Mouse (Mus musculus): ENCODE data around the gene Mdm2. TPM values are rescaled to one million over a fixed set of nuclear protein-coding genes. Genes with fewer than 3 reads are reported as not detected.
"Not testable (repeated sequence)": the region's sequence is repeated elsewhere in the genome, so short reads cannot be mapped to it uniquely, and the experiment has no call there.

The Mdm2 gene
- polyA plus RNA-seq, 1 experiment from 2014 or later = 71.1 TPM

GRCm38 (mm10) chr10:117718161-117719119, 7.9 kb upstream of the Mdm2 start:
- H3K4me2 ChIP-seq (ENCODE audit: low read length) = no peak overlapping the region
- H3K27me3 ChIP-seq (replicated peaks; ENCODE audit: control insufficient read depth, insufficient read depth, low read length) = no peaks in the 10 kb centered on the region
- no peak overlapping the region for H3K4me3 ChIP-seq (replicated peaks; ENCODE audit: low read length)
- WGBS = 57% methylated on average over 19 of the region's 19 CpGs
- H3K4me1 ChIP-seq (replicated peaks; ENCODE audit: control insufficient read depth, insufficient read depth, low read length) = no peaks in the 10 kb centered on the region
- H3K27ac ChIP-seq (ENCODE audit: low read length) = no peak overlapping the region
- H3K9me3 ChIP-seq (ENCODE audit: control insufficient read depth, low read length) = no peaks in the 10 kb centered on the region
- no peak for ATAC-seq
- no peak overlapping the region for H3K9ac ChIP-seq (replicated peaks; ENCODE audit: low read depth, low read length)
- no peaks in the 10 kb centered on the region for H3K36me3 ChIP-seq (ENCODE audit: control insufficient read depth, insufficient read depth)

GRCm38 (mm10) chr10:117717583-117717982, 7.0 kb upstream of the Mdm2 start:
- Histone ChIP-seq H3K36me3 (ENCODE audit: control insufficient read depth, insufficient read depth) (no peaks in the 10 kb centered on the region), H3K4me3 (replicated peaks; ENCODE audit: low read length) (no peak overlapping the region), H3K27ac (ENCODE audit: low read length) (no peak overlapping the region), H3K4me1 (replicated peaks; ENCODE audit: control insufficient read depth, insufficient read depth, low read length) (no peaks in the 10 kb centered on the region), H3K27me3 (replicated peaks; ENCODE audit: control insufficient read depth, insufficient read depth, low read length) (no peaks in the 10 kb centered on the region), H3K9ac (replicated peaks; ENCODE audit: low read depth, low read length) (no peak overlapping the region), H3K9me3 (ENCODE audit: control insufficient read depth, low read length) (no peaks in the 10 kb centered on the region), H3K4me2 (ENCODE audit: low read length) (no peak overlapping the region)
- ATAC-seq = no peak
- WGBS = 9% methylated on average over 4 of the region's 4 CpGs

GRCm38 (mm10) chr10:117716686-117717085, 6.1 kb upstream of the Mdm2 start:
- Histone ChIP-seq H3K4me2 (ENCODE audit: low read length) (no peak overlapping the region), H3K4me1 (replicated peaks; ENCODE audit: control insufficient read depth, insufficient read depth, low read length) (no peaks in the 10 kb centered on the region), H3K4me3 (replicated peaks; ENCODE audit: low read length) (no peak overlapping the region), H3K36me3 (ENCODE audit: control insufficient read depth, insufficient read depth) (no peaks in the 10 kb centered on the region), H3K9me3 (ENCODE audit: control insufficient read depth, low read length) (no peaks in the 10 kb centered on the region), H3K27me3 (replicated peaks; ENCODE audit: control insufficient read depth, insufficient read depth, low read length) (no peaks in the 10 kb centered on the region), H3K9ac (replicated peaks; ENCODE audit: low read depth, low read length) (no peak overlapping the region), H3K27ac (ENCODE audit: low read length) (no peak overlapping the region)
- 80% methylated on average over 3 of the region's 3 CpGs for WGBS
- no peak for ATAC-seq

- not testable (repeated sequence) for H3K27ac ChIP-seq (ENCODE audit: low read length); H3K27me3 ChIP-seq (replicated peaks; ENCODE audit: control insufficient read depth, insufficient read depth, low read length); H3K4me3 ChIP-seq (replicated peaks; ENCODE audit: low read length); H3K4me2 ChIP-seq (ENCODE audit: low read length); H3K36me3 ChIP-seq (ENCODE audit: control insufficient read depth, insufficient read depth); H3K9ac ChIP-seq (replicated peaks; ENCODE audit: low read depth, low read length); ATAC-seq; H3K4me1 ChIP-seq (replicated peaks; ENCODE audit: control insufficient read depth, insufficient read depth, low read length); H3K9me3 ChIP-seq (ENCODE audit: control insufficient read depth, low read length)
- WGBS = 100% methylated on average over 1 of the region's 1 CpGs
These were observed 5.1 kb upstream of the Mdm2 start for GRCm38 (mm10) chr10:117715654-117716053.

- Histone ChIP-seq H3K4me3 (replicated peaks; ENCODE audit: low read length) (no peak overlapping the region), H3K9me3 (ENCODE audit: control insufficient read depth, low read length) (no peaks in the 10 kb centered on the region), H3K36me3 (ENCODE audit: control insufficient read depth, insufficient read depth) (no peaks in the 10 kb centered on the region), H3K27ac (ENCODE audit: low read length) (no peak overlapping the region), H3K27me3 (replicated peaks; ENCODE audit: control insufficient read depth, insufficient read depth, low read length) (no peaks in the 10 kb centered on the region), H3K4me1 (replicated peaks; ENCODE audit: control insufficient read depth, insufficient read depth, low read length) (peaks cover 4% of the 10 kb centered on the region), H3K4me2 (ENCODE audit: low read length) (no peak overlapping the region), H3K9ac (replicated peaks; ENCODE audit: low read depth, low read length) (no peak overlapping the region)
- 77% methylated on average over 4 of the region's 4 CpGs for WGBS
- ATAC-seq = no peak
These were observed 4.5 kb upstream of the Mdm2 start for GRCm38 (mm10) chr10:117714928-117715500.

GRCm38 (mm10) chr10:117714048-117714545, 3.5 kb upstream of the Mdm2 start:
- H3K36me3 ChIP-seq (ENCODE audit: control insufficient read depth, insufficient read depth) = no peaks in the 10 kb centered on the region

GRCm38 (mm10) chr10:117713466-117713865, 2.9 kb upstream of the Mdm2 start:
- H3K27me3 ChIP-seq (replicated peaks; ENCODE audit: control insufficient read depth, insufficient read depth, low read length) = no peaks in the 10 kb centered on the region
- H3K36me3 ChIP-seq (ENCODE audit: control insufficient read depth, insufficient read depth) = no peaks in the 10 kb centered on the region
- no peak overlapping the region for H3K4me2 ChIP-seq (ENCODE audit: low read length)
- H3K4me3 ChIP-seq (replicated peaks; ENCODE audit: low read length) = no peak overlapping the region
- no peak for ATAC-seq
- peaks cover 15% of the 10 kb centered on the region for H3K4me1 ChIP-seq (replicated peaks; ENCODE audit: control insufficient read depth, insufficient read depth, low read length)
- H3K9me3 ChIP-seq (ENCODE audit: control insufficient read depth, low read length) = no peaks in the 10 kb centered on the region
- no peak overlapping the region for H3K27ac ChIP-seq (ENCODE audit: low read length)
- no peak overlapping the region for H3K9ac ChIP-seq (replicated peaks; ENCODE audit: low read depth, low read length)
- 96% methylated on average over 8 of the region's 8 CpGs for WGBS

More at GRCm38 (mm10) chr10:117714048-117714545, 3.5 kb upstream of the Mdm2 start:
- H3K4me1 ChIP-seq (replicated peaks; ENCODE audit: control insufficient read depth, insufficient read depth, low read length) = peaks cover 9% of the 10 kb centered on the region
- H3K4me3 ChIP-seq (replicated peaks; ENCODE audit: low read length) = no peak overlapping the region
- no peak overlapping the region for H3K27ac ChIP-seq (ENCODE audit: low read length)
- no peaks in the 10 kb centered on the region for H3K27me3 ChIP-seq (replicated peaks; ENCODE audit: control insufficient read depth, insufficient read depth, low read length)
- no peak for ATAC-seq
- WGBS = 97% methylated on average over 3 of the region's 3 CpGs
- H3K9me3 ChIP-seq (ENCODE audit: control insufficient read depth, low read length) = no peaks in the 10 kb centered on the region
- H3K9ac ChIP-seq (replicated peaks; ENCODE audit: low read depth, low read length) = no peak overlapping the region
- no peak overlapping the region for H3K4me2 ChIP-seq (ENCODE audit: low read length)

GRCm38 (mm10) chr10:117712871-117713270, 2.3 kb upstream of the Mdm2 start:
- 88% methylated on average over 9 of the region's 9 CpGs for WGBS

GRCm38 (mm10) chr10:117712191-117712754, 1.7 kb upstream of the Mdm2 start:
- 92% methylated on average over 9 of the region's 9 CpGs for WGBS
- no peak for ATAC-seq
- Histone ChIP-seq H3K9me3 (ENCODE audit: control insufficient read depth, low read length) (no peaks in the 10 kb centered on the region), H3K27me3 (replicated peaks; ENCODE audit: control insufficient read depth, insufficient read depth, low read length) (no peaks in the 10 kb centered on the region), H3K27ac (ENCODE audit: low read length) (no peak overlapping the region), H3K9ac (replicated peaks; ENCODE audit: low read depth, low read length) (no peak overlapping the region), H3K4me3 (replicated peaks; ENCODE audit: low read length) (no peak overlapping the region), H3K4me1 (replicated peaks; ENCODE audit: control insufficient read depth, insufficient read depth, low read length) (peaks cover 15% of the 10 kb centered on the region), H3K36me3 (ENCODE audit: control insufficient read depth, insufficient read depth) (no peaks in the 10 kb centered on the region), H3K4me2 (ENCODE audit: low read length) (no peak overlapping the region)

More at GRCm38 (mm10) chr10:117712871-117713270, 2.3 kb upstream of the Mdm2 start:
- H3K4me3 ChIP-seq (replicated peaks; ENCODE audit: low read length) = no peak overlapping the region
- no peak overlapping the region for H3K27ac ChIP-seq (ENCODE audit: low read length)
- H3K36me3 ChIP-seq (ENCODE audit: control insufficient read depth, insufficient read depth) = no peaks in the 10 kb centered on the region
- ATAC-seq = no peak
- H3K4me1 ChIP-seq (replicated peaks; ENCODE audit: control insufficient read depth, insufficient read depth, low read length) = peaks cover 15% of the 10 kb centered on the region
- H3K9ac ChIP-seq (replicated peaks; ENCODE audit: low read depth, low read length) = no peak overlapping the region
- H3K27me3 ChIP-seq (replicated peaks; ENCODE audit: control insufficient read depth, insufficient read depth, low read length) = no peaks in the 10 kb centered on the region
- no peaks in the 10 kb centered on the region for H3K9me3 ChIP-seq (ENCODE audit: control insufficient read depth, low read length)
- no peak overlapping the region for H3K4me2 ChIP-seq (ENCODE audit: low read length)
